Mouse (Mus musculus) layer of hippocampus, postnatal 10 days (tissue): ENCODE data around the gene Taar8b. TPM values are rescaled to one million over a fixed set of nuclear protein-coding genes. Genes with fewer than 3 reads are reported as not detected.

Experiments used
- DNase-seq, 2 experiments: peaks; one replicate each; pipeline ENCODE4 v3.0.0; 2021; ENCODE audit warnings: low spot score in 2 of 2
- total RNA-seq, 2 experiments: library from RNA; stranded (reverse); gene quantifications; 2 replicates each; pipeline ENCODE4 v1.2.3; 2021

Gene Taar8b
- total RNA-seq, 2 experiments from 2014 or later: not detected

DNA sequence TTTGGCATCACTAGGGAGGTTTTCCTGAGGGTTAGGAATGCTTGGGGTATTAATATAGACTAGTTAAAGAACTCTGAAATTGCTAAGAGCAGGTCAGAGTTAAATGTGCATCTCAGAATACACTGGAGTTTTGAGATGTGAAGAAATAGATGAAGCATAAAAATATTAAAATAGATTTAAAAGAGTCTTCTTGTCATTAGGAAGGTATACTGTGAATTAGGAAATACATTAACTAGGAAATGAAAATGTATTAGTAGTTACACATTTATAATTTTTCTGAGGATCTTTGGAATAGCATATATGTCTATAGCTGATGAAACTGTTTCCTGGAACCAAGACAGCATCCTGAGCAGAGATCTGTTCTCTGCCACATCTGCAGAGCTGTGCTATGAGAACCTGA is 42.9 kb downstream of the Taar8b start, which contains the start of gene Taar7f:
Gene Taar7f (plus strand): TSS at position 301 of the 400 bp plus-strand sequence.
- no peak for DNase-seq

Other genes with a start within 250 kb of the Taar8b start
- gene Vnn3, start 240.8 kb downstream of the Taar8b start, total RNA-seq: under 1 TPM in 1 of 2 experiments, not detected in 1; 0.46 TPM
- gene Vnn1, start 197.6 kb downstream of the Taar8b start, total RNA-seq: under 1 TPM; 0.66 to 0.71 TPM
- not detected for gene Taar1, start 171.9 kb downstream of the Taar8b start, total RNA-seq
- not detected for gene Taar2, start 153.7 kb downstream of the Taar8b start, total RNA-seq
- gene Taar3, start 142.7 kb downstream of the Taar8b start, total RNA-seq: not detected
- gene Taar4, start 131.8 kb downstream of the Taar8b start, total RNA-seq: not detected
- not detected for gene Taar5, start 121.6 kb downstream of the Taar8b start, total RNA-seq
- not detected for gene Taar6, start 106.6 kb downstream of the Taar8b start, total RNA-seq
- not detected for gene Taar7a, start 98.8 kb downstream of the Taar8b start, total RNA-seq
- gene Taar7b, start 92.4 kb downstream of the Taar8b start, total RNA-seq: not detected
- not detected for gene Taar7d, start 65.1 kb downstream of the Taar8b start, total RNA-seq
- gene Taar7e, start 54.7 kb downstream of the Taar8b start, total RNA-seq: not detected
- not detected for gene Taar7f, start 42.8 kb downstream of the Taar8b start, total RNA-seq
- gene Taar8a, start 15.8 kb downstream of the Taar8b start, total RNA-seq: not detected
- not detected for gene Taar8c, start 9.6 kb upstream of the Taar8b start, total RNA-seq
- not detected for gene Taar9, start 17.2 kb upstream of the Taar8b start, total RNA-seq
- gene Stx7, start 57.0 kb upstream of the Taar8b start, total RNA-seq: 100 to 1,000 TPM; 169 to 187 TPM
- 1 to 10 TPM; 4.7 to 5.0 TPM for gene Moxd1, start 131.2 kb upstream of the Taar8b start, total RNA-seq